Mouse (Mus musculus) CH12F3 (cell line): ENCODE results near the gene Prkaca.
"Not testable (repeated sequence)": the region's sequence is repeated elsewhere in the genome, so short reads cannot be mapped to it uniquely, and the experiment has no call there.

Source experiments
- in situ Hi-C: fragments of 300-500 bp; cut with MboI; formaldehyde crosslinking; loops from 2 replicates; pipeline ENCODE4 v1.14.3; 2020; ENCODE audit warnings: low sequenced_read_pairs

Gene Prkaca

DNA sequence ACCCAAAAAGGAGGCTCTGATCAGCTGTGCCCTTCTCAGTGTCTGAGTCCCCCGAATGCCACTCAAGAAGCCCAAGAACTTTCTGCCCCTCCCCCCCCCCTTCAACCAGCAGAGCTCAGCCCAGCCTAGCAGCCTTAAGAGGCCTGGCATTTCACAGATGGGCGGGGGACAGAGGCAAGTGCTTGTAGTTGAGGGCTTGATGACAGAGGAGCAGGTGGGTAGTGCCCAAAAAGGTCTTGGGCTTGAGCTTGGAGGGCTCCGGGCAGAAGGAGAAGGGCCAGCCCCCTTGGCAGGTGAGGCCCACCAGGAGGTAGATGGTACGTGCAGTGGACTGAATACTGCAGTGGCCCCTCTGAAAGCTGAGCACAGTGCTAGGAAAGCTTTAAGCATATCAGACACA, 1.7 kb downstream of the Prkaca start:
- in situ Hi-C loops = no loop called here

DNA sequence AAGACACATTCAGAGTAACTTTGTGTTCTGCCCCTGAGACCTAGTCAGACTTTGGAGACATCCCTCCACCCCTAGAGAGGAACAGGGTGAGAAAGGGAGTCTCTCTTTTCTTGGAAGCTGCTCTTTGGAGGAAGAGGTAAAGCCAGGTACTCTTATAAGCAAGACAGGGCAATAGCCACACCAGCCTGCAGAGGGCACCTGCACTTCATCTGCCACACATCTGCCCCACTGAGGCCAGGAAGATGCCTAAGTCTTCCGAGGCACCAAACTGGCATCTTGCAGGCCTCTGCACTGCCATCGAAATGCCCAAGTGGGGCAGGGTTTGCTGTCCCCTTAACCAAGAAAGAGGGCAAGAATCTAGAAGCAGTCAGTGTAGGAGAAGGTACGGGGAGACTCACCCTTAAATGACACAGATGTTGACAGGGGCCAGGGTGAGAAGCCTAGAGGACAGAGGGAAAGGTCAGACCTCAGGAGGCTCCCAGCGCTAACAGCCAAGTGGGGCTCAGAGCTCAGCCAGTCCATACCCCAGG, 3.4 kb downstream of the Prkaca start:
- in situ Hi-C loops = no loop called here

DNA sequence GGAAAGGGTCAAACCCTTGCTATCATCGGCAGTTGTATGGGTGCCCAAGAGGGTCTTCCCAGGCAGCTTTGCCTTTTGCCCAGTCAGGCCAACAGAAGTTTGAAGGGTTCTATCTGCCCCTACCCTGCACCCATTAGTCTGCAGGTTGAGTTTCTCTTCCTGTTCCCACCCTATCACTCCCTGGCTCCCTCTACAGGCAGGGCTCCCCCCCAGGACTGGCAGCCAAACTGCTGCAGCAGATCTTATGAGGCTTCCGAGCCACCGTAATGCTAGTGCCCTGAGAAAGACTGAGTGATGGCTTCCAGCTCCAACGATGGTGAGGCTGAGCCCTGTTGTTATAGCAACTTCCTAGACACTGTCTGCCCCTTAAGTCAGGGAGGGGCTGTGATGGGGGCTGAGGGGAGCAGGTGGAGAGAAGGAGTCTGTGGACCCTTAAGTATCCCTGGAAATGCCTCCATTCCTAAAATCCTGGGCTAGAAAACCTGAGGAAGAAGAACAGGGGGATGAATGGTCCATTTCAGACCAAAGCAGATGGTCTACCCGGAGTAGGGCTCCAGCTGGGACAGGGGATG, 4.1 kb downstream of the Prkaca start:
- in situ Hi-C loops = no loop called here

DNA sequence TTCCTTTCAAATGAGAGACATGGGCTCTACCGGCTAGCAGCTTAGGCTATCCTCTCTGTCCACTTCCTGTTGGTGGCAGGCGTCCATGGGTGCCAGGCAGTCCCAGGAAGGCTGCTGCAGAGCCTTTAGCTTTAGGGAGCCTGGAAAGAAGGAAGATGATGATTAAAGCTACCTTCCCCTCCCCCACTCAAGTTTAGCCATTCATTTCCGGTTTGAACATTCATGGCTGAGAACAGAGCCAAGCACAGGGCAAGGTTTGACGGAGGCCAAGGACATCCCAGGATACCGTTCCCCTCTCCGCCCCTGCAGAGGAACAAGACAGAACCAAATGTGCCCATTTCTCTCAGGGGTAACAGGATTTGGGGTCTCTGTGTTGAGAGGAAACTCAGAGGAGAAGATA, 4.9 kb downstream of the Prkaca start:
- in situ Hi-C loops = no loop called here

DNA sequence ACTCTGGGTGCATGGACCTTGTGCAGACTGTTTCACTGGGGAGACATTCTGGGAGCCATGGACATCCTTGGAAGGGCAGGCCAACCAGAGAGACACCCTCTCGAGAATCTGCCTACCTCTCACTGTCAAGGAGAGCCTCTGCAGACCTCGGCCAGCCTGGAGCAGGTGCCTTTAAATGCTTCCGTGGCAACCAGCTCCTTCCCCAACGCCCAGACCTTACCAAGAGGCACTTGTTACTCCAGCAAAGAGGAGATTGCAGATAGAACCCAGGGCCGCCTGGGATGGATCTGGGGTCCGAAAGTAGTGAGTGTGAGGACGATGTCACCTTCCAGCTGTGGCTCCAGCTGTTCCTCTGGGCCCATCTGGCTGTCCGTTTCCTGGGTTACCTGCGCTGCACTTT, 5.4 kb downstream of the Prkaca start:
- in situ Hi-C loops = no loop called here

DNA sequence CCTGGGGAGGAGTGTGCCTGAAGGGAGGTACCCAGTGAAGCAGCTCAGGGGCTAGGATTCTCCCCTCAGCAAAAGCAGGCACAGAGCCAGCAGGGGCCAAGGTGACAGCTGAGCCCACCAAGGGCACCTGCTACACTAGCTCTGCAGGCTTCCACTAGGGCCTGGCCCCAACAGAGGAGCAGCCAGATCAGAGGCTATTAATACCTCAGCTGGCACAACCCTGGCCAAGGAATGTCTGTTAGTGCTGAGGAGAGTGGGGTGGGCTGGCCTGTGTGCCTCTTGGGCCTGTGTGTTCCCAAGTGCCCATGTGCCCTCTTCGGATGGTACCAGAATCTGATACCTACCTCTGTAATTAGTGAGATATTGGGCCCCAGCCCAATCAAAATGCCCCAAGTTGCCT, 7.5 kb downstream of the Prkaca start:
- in situ Hi-C loops = no loop called here

DNA sequence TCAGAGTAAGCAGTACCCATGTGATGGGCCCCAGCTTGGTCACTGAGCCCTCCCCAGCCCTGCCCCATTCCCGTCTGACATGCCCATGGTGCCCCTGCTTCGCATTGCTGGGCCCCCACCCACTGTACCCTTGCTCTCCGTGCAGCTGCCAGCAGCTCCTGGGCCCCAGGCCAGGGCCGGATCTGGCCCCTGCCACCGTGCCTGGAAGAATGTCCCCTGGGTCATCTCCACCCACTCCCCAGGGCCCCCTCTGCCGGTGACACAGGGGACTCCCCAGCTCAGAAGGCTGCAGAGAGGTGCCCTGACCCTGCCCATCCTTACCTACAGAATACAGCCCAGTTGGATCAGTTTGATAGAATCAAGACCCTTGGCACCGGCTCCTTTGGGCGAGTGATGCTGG, 8.1 kb downstream of the Prkaca start:
- in situ Hi-C loops = no loop called here

DNA sequence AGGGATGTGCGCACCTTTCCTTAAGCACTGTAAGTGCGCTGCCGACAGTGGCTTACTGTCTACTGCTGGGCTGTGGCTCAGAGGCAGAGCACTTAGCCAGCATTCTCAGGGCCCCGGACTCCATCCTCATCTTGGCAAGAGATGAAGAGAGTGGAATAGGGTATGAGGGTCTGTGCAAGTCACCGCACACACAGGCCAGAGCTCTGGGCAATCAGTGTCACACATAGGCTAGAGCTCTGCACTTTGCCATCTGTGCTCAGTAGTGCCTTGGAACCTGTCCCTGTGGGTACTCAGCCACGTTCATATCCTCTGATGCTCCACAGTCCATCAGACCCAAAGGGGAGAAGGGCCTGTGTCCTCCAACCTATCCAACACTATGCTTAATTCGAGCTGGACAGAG, 8.7 kb downstream of the Prkaca start:
- in situ Hi-C loops = no loop called here

DNA sequence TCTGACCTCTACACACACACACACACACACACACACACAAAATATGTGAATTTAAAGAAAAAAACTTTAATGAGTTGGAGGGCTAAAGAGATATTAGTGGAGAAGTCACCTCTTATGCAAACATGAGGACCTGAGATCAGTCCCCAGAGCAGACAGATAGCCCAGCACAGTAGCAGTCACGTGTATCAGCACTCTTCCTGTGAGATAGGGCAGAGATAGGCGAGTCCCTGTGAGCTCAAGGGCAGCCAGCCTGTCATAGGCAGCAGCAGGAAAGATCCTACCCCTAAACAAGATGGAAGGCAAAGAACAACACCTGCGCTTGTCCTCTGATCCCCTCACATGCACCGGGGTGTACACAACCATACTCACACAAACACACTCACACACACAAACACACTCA, 9.7 kb downstream of the Prkaca start:
- in situ Hi-C loops = no loop called here

DNA sequence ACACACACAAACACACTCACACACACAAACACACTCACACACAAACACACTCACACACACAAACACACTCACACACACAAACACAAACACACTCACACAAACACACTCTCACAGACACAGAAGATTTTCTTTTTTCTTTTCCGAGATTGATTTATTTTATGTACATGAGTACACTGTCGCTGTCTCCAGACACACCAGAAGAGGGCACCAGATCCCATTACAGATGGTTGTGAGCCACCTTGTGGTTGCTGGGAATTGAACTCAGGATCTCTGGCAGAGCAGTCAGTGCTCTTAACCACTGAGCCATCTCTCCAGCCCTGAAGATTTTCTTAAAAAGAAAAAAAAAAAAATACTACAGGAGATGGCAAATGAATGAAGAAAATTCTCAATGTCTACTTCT, 10.4 kb downstream of the Prkaca start:
- in situ Hi-C loops = not testable (repeated sequence)

DNA sequence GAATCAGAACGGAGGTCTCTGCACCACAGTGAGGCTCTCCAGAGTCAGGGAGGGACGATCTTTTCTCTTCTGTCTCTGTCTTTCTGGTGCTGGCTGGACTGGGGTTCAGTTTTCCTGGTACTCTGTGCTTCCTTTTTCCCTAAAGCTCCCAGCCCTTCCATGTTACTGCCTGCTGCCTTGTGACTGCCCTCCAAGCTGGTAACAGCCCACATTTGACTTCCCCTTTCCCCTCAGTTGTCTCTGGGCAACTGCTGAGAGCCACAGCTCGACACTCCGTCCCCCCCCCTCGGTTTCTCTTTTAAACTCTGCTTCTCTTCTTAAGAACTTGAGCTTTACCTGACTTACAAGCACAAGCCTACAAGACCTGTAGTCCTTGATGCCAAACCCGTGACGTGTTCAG, 16.4 kb downstream of the Prkaca start:
- in situ Hi-C loops = no loop called here

DNA sequence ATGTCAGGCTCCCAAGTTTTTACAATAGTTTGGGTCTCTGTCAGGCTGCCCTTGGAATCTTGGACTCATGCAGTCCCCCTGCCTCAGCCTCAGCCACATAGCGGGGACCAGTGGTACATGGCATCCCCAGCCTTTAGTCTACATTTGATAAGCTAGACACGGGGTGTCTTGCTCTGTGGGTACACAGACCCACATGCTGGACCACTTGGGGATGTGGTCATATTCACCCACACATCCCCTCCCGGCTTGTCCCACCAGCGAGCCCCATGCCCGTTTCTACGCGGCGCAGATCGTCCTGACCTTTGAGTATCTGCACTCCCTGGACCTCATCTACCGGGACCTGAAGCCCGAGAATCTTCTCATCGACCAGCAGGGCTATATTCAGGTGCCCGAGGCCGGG, 17.4 kb downstream of the Prkaca start:
- in situ Hi-C loops = no loop called here

DNA sequence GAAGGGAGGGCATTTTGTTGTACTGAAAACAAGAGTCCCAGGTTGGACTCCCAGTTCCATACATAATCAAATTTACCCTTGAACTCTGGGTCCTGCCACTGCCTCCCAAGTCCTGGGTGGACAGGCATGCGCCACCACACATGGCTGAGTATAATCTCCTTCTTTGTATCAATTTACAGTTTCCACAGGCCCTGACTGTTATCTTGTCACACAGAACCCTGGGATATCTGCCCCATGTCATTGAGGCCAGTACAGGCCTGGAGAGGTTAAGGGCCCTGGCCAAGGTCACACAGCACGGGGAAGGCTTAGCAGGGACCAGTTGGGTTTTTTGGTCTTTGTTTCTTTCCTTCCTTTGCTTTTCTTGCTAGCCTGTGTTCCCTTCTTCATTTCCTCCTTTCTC, 19.7 kb downstream of the Prkaca start:
- in situ Hi-C loops = no loop called here

DNA sequence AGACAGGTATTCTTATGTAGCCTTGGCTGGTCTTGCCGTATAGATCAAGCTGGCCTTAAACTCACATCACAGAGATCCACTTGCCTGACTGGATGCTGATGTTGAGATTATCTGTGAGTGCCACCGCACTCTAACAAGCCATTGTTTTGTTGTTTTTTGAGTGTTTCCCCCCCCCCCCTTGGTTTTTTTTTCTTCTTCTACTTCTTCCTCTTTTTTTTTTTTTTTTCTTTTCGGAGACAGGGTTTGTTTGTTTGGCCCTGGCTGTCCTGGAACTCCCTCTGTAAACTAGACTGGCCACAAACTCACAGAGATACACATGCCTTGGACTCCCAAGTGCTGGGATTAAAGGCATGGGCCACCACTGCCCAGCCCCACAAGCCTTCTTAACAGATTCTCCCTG, 21.2 kb downstream of the Prkaca start:
- in situ Hi-C loops = no loop called here

DNA sequence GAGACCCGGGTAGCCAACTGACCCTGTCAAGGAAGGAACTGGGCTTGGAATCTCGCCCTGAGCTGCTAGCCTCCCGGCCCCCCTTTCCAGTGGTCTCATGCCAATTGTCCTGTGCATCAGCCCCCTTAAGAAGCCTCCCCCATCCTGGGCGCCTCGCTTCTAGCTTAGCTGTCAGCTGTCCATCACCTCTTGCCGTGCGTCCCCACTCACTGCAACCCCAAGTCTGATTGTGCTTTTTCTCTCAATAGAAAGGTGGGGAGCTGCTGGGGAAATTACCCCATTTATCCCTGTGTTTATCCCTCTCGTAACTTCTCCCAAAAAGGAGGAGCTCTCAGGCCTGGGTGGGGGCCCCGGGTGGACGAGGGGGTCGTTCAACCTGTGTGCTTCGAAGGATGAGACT, 23.2 kb downstream of the Prkaca start:
- in situ Hi-C loops = no loop called here

DNA sequence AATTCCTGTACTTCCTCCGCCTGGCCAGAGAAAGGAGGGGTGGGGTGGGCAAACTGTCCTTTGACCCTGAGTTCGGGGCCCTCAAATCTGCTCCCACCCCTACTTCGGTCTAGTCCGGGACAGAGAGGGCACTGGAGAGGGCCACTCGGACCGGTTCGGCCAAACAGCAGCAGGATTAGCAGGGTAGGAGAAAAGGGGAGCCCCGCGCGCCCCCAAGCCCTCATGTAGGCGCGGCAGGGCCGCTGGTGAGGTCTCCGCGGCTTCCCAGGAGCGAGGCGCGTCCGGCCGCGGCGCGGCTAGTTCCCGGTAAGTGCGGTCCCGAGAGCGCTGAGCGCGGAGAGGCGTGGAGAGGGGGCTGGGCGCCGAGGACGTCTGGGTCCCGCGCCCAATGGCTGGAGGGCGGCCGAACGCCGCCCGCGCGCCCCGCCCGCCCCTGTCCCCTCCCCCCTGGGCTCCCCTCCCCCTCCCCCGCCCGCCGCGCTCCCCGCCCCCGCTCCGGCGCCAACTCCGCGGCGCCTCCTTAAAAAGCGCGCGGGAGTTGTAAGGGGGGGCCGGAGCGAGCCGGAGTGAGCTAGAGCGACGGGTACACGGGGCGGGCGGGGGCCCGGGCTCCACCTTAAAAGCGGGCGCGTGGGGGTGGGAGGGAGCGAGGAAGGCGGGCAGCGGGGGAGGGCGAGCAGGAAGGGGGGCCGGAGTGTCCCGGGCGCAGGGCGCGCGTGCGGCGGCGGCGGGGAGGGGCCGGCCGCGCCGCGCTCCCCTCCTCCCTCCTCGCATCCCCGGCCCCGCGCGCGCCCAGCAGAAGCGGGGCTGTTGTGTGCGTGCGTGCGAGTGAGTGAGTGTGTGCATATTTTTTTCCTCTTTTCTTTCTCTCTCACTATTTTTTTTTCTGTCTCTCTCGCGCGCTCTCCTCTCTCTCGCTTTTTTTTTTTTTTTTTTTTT, 24.0 kb downstream of the Prkaca start:
- in situ Hi-C loops = no loop called here

DNA sequence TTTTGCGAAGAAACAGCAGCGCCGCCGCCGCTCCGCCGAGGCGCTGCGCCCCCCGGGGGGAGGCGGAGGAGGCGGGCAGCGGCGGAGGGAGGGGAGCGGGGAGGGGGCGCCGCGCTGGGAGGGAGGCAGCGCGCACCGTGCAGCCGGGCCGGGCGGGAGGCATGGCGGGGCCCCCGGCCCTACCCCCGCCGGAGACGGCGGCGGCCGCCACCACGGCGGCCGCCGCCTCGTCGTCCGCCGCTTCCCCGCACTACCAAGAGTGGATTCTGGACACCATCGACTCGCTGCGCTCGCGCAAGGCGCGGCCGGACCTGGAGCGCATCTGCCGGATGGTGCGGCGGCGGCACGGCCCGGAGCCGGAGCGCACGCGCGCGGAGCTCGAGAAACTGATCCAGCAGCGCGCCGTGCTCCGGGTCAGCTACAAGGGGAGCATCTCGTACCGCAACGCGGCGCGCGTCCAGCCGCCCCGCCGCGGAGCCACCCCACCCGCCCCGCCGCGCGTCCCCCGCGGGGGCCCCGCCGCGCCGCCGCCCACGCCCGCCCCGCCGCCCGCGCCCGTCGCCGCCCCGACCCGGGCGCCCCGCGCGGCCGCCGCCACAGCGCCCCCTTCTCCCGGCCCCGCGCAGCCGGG, 24.8 kb downstream of the Prkaca start, which contains the start of gene Samd1:
Samd1 (plus strand) TSS at position 162 of the 631 bp plus-strand sequence.
- in situ Hi-C loops = no loop called here

DNA sequence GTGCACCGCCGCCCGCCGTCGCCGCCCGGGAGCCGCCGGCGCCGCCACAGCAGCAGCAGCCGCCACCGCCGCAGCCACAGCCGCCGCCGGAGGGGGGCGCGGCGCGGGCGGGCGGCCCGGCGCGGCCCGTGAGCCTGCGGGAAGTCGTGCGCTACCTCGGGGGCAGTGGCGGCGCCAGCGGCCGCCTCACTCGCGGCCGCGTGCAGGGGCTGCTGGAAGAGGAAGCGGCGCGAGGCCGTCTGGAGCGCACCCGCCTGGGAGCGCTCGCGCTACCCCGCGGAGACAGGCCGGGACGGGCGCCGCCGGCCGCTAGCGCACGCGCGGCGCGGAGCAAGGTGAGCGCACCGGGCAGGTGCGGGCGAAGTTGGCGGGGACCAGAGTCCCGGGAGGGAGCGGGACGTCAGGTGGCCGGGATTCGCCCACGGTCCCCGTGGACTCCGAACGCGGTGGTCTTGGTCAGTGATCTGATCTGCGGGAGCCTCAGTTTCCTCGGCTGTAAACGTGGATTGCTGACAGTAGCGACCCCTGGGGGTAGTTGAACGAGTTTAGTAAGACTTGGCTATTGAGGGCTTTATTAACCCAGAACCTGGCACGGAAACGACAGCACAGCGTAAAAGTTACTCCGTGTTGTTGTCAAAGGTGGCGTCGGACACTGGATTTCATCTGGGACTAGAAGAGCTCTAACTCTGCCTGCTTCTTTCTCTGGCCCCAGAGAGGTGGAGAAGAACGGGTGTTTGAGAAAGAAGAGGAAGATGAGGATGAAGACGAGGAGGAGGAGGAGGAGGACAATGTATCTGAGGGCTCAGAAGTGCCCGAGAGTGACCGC, 25.7 kb downstream of the Prkaca start:
- in situ Hi-C loops = no loop called here

DNA sequence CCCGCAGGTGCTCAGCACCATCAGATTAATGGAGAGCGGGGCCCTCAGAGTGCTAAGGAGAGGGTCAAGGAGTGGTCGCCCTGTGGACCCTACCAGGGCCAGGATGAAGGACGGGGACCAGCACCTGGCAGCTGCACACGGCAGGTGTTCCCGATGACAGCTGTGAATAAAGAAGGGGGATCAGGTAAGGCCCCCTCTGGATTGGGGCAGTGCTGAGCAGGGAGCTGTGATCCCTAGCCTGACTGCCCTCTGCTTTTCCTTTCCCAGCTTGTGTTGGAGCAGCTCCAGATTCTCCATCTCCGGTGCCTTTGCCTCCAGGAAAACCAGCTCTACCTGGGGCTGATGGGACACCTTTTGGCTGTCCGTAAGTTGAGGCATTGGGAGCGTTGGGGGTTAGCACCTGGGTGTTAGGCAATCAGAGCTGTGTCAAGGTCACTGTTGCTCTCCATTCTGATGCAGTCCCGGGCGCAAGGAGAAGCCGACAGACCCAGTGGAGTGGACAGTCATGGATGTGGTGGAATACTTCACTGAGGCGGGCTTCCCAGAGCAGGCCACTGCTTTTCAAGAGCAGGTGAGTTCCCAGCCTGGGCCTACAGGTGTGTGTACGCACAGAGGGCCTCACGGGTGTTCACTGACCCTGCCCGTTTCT, 26.4 kb downstream of the Prkaca start:
- in situ Hi-C loops = no loop called here

DNA sequence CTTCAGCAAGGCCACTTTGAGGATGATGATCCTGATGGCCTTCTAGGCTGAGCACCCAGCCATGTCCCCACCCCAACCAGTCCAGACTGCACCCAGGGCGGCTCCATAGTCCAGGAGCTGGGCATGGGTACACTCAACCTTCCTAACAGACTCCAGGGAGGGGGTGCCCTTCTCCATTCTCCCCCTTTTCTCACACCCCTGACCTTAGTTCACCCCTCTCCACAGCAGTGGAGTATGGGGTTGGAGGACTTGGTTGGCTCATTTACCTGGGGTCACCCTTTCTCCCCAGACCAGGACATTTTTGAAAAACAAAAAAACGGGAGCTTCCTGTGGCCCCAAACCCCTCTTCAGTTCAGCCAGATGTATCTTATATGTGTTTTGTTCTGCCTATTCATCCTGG, 27.0 kb downstream of the Prkaca start:
- in situ Hi-C loops = no loop called here
